Mouse (Mus musculus): ENCODE measurements at regions not wholly inside any gene's neighbourhood (a gene's known extent, or its start where the extent isn't known, plus 50 kb on each side); places are given as distances from the start of the nearest gene placed in this dataset.

GRCm38 (mm10) chr1:142738376-142738775, 902.1 kb upstream of the B3galt2 start:
- H3K9ac ChIP-seq (ENCODE audit: low read length) = no peak overlapping the region
- TF ChIP-seq EP300 (optimal IDR thresholded peaks at IDR 0.05) (no peak), CTCF (IDR thresholded peaks at IDR 0.05; ENCODE audit: low read depth) (no peak)
- DNase-seq (ENCODE audit: low spot score) = no peak
- ATAC-seq (ENCODE audit: low FRiP score, low TSS enrichment) = no peak
- H3K4me2 ChIP-seq (replicated peaks; ENCODE audit: low read depth) = no peak overlapping the region
- no peaks in the 10 kb centered on the region for H3K27me3 ChIP-seq (ENCODE audit: control insufficient read depth, insufficient read depth, low read length)
- WGBS = 57% methylated on average over 2 of the region's 2 CpGs
- H3K4me1 ChIP-seq (replicated peaks; ENCODE audit: control insufficient read depth, insufficient read depth) = no peaks in the 10 kb centered on the region
- H3K9me3 ChIP-seq (ENCODE audit: control insufficient read depth, low read length) = no peaks in the 10 kb centered on the region
- H3K4me3 ChIP-seq (ENCODE audit: low read depth, low read length) = no peak overlapping the region
- H3K36me3 ChIP-seq (ENCODE audit: control insufficient read depth, insufficient read depth, low read length) = no peaks in the 10 kb centered on the region
- H3K27ac ChIP-seq (replicated peaks) = no peak overlapping the region

GRCm38 (mm10) chr1:142742307-142742706, 898.2 kb upstream of the B3galt2 start:
- Histone ChIP-seq H3K27me3 (ENCODE audit: control insufficient read depth, insufficient read depth, low read length) (no peaks in the 10 kb centered on the region), H3K4me2 (replicated peaks; ENCODE audit: low read depth) (no peak overlapping the region), H3K9ac (ENCODE audit: low read length) (no peak overlapping the region), H3K27ac (replicated peaks) (no peak overlapping the region), H3K4me1 (replicated peaks; ENCODE audit: control insufficient read depth, insufficient read depth) (no peaks in the 10 kb centered on the region), H3K9me3 (ENCODE audit: control insufficient read depth, low read length) (no peaks in the 10 kb centered on the region), H3K36me3 (ENCODE audit: control insufficient read depth, insufficient read depth, low read length) (no peaks in the 10 kb centered on the region), H3K4me3 (ENCODE audit: low read depth, low read length) (no peak overlapping the region)
- WGBS = 17% methylated on average over 2 of the region's 2 CpGs
- TF ChIP-seq CTCF (IDR thresholded peaks at IDR 0.05; ENCODE audit: low read depth) (peak; percentile 74), EP300 (optimal IDR thresholded peaks at IDR 0.05) (no peak)
- no peak for ATAC-seq (ENCODE audit: low FRiP score, low TSS enrichment)
- DNase-seq (ENCODE audit: low spot score) = peak; percentile 33

- Histone ChIP-seq H3K27me3 (ENCODE audit: control insufficient read depth, insufficient read depth, low read length) (no peaks in the 10 kb centered on the region), H3K4me2 (replicated peaks; ENCODE audit: low read depth) (no peak overlapping the region), H3K4me1 (replicated peaks; ENCODE audit: control insufficient read depth, insufficient read depth) (no peaks in the 10 kb centered on the region), H3K36me3 (ENCODE audit: control insufficient read depth, insufficient read depth, low read length) (no peaks in the 10 kb centered on the region), H3K4me3 (ENCODE audit: low read depth, low read length) (no peak overlapping the region), H3K9ac (ENCODE audit: low read length) (no peak overlapping the region), H3K27ac (replicated peaks) (no peak overlapping the region), H3K9me3 (ENCODE audit: control insufficient read depth, low read length) (no peaks in the 10 kb centered on the region)
- DNase-seq (ENCODE audit: low spot score) = no peak
- ATAC-seq (ENCODE audit: low FRiP score, low TSS enrichment) = no peak
- WGBS = 90% methylated on average over 2 of the region's 2 CpGs
- TF ChIP-seq CTCF (IDR thresholded peaks at IDR 0.05; ENCODE audit: low read depth) (no peak), EP300 (optimal IDR thresholded peaks at IDR 0.05) (no peak)
These were observed 869.5 kb upstream of the B3galt2 start for GRCm38 (mm10) chr1:142771010-142771409.

Data from stomach, postnatal 0 days (tissue).